Mouse (Mus musculus): Measurements from ENCODE around the gene Gm21256. TPM values are rescaled to one million over a fixed set of nuclear protein-coding genes. Genes with fewer than 3 reads are reported as not detected.
"Not testable (repeated sequence)": the region's sequence is repeated elsewhere in the genome, so short reads cannot be mapped to it uniquely, and the experiment has no call there.

Gm21256 gene
- total RNA-seq (2015; ENCODE audit: low replicate concordance), result not detected in 2 replicates
- not detected in 2 replicates for total RNA-seq (2017; ENCODE audit: low replicate concordance)

DNA sequence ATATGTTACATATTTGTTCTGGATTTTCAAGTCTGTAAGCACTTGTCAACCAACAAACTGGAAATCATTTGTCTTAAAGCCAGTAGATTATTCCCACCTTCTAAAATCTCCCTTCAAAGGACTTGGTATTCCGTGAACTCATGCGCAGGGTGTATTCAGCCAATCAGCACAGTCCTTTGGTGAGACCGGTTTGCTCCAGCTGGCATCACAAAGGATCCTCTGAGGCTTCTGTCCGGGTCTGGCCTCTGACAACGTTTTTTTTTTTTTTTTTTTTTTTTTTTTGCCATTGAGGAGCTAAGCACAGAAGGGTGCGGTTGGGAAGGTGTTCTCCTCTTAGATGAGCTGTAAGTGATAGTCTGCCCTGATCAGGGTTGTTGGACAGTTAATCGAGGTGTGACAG is at the start of gene Gm21256:
Gm21256 (plus strand) TSS at position 301 of the 400 bp plus-strand sequence.
- not testable (repeated sequence) for ATAC-seq (replicated peaks; ENCODE audit: low FRiP score, poor library complexity, severe bottlenecking)

Other genes starting within 250 kb of the Gm21256 start
- not detected in 2 replicates for gene Gm21170, start 240.1 kb downstream of the Gm21256 start, total RNA-seq (2015; ENCODE audit: low replicate concordance)
- gene Gm21170, start 240.1 kb downstream of the Gm21256 start, total RNA-seq (2017; ENCODE audit: low replicate concordance), result not detected in 2 replicates